Mouse (Mus musculus): ENCODE results near the gene Slc24a1.

Gene Slc24a1

GRCm38 (mm10) chr9:64936508-64936907, 14.9 kb downstream of the Slc24a1 start:
- peak; percentile 44 for DNase-seq

- DNase-seq, result no peak
Observed at GRCm38 (mm10) chr9:64934015-64934754, 17.2 kb downstream of the Slc24a1 start.

GRCm38 (mm10) chr9:64931751-64932610, 19.4 kb downstream of the Slc24a1 start:
- DNase-seq, result no peak

- no peak for DNase-seq
Observed at GRCm38 (mm10) chr9:64930256-64930655, 21.2 kb downstream of the Slc24a1 start.

GRCm38 (mm10) chr9:64926201-64926991, 25.0 kb downstream of the Slc24a1 start:
- DNase-seq, result peak; percentile 91

- peak; percentile 57 for DNase-seq
Observed at GRCm38 (mm10) chr9:64925771-64926170, 25.6 kb downstream of the Slc24a1 start.

- DNase-seq, result no peak
Observed at GRCm38 (mm10) chr9:64918560-64918959, 32.8 kb downstream of the Slc24a1 start.

- no peak for DNase-seq
Observed at GRCm38 (mm10) chr9:64914629-64915028, 36.8 kb downstream of the Slc24a1 start.

GRCm38 (mm10) chr9:64913973-64914372, 37.4 kb downstream of the Slc24a1 start:
- no peak for DNase-seq

GRCm38 (mm10) chr9:64913406-64913805, 38.0 kb downstream of the Slc24a1 start:
- no peak for DNase-seq

GRCm38 (mm10) chr9:64907441-64907840, 44.0 kb downstream of the Slc24a1 start:
- DNase-seq, result no peak

- DNase-seq, result no peak
Observed at GRCm38 (mm10) chr9:64904917-64905640, 46.3 kb downstream of the Slc24a1 start.

- DNase-seq, result peak; percentile 75
Observed at GRCm38 (mm10) chr9:64903386-64903785, 48.0 kb downstream of the Slc24a1 start.

- DNase-seq, result no peak
Observed at GRCm38 (mm10) chr9:64902866-64903265, 48.5 kb downstream of the Slc24a1 start.

GRCm38 (mm10) chr9:64896605-64897004, 54.8 kb downstream of the Slc24a1 start:
- DNase-seq, result peak; percentile 23

GRCm38 (mm10) chr9:64886008-64886407, 65.4 kb downstream of the Slc24a1 start:
- DNase-seq, result peak; percentile 40
